Mouse (Mus musculus): ENCODE data around the gene Tubb4a. TPM values are rescaled to one million over a fixed set of nuclear protein-coding genes. Genes with fewer than 3 reads are reported as not detected.

Gene Tubb4a
- total RNA-seq, 2 experiments from 2014 or later, result 671 to 695 TPM

DNA sequence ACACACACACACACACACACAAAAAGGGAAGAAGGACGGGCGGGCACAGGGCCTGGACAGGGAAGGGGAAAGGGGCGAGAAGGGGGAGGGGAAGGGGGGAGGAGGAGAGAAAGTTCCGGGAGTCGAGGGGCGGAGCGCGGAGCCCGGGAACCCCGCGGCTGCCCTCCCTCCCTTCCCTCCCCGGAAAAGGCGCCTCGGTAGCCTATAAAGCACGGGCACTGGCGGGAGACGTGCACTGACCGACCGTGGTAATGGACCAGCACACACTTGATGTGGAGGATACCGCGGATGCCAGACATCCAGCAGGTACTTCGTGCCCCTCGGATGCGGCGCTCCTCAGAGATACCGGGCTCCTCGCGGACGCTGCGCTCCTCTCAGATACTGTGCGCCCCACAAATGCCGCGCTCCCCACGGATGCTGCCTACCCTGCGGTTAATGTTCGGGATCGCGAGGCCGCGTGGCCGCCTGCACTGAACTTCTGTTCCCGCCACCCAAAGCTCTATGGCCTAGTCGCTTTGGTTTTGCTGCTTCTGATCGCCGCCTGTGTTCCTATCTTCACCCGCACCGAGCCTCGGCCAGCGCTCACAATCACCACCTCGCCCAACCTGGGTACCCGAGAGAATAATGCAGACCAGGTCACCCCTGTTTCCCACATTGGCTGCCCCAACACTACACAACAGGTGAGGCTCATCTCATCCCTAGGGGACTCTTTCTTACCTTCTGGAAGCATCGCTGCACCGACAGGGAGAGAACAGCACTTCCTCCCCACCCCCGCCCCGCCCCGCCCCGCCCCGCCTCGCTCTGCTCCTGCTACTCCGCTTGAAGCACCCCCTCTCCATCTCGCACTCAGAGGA is 17.8 kb upstream of the Tubb4a start, which contains the start of gene Tnfsf9:
Gene Tnfsf9 (plus strand): TSS at position 145 of the 854 bp plus-strand sequence.
- no peak for DNase-seq (ENCODE audit: low spot score in 2 of 2)
- intact Hi-C loops (cut with DNase I), result no loop called here

DNA sequence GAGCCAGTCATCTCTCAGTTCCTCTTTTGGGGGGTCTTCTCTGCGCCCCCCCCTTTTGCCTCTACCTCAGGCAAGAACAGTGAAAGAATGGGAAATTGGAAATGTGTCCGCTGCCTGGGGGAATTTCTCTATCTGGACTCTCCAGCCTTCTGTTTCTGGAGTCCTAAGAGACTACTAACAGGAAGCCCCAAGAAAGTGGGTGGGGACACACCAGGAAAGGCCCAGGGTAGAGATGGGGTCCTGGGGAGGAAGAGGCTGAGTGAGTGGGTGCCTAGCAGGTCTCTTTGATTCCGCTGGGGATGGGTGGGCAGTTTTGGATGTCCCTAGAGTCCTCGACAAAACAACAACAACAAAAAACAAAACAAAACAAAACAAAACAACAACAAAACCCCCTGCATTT is 16.9 kb upstream of the Tubb4a start:
- DNase-seq (ENCODE audit: low spot score in 2 of 2), result no peak
- intact Hi-C loops (cut with DNase I), result no loop called here

DNA sequence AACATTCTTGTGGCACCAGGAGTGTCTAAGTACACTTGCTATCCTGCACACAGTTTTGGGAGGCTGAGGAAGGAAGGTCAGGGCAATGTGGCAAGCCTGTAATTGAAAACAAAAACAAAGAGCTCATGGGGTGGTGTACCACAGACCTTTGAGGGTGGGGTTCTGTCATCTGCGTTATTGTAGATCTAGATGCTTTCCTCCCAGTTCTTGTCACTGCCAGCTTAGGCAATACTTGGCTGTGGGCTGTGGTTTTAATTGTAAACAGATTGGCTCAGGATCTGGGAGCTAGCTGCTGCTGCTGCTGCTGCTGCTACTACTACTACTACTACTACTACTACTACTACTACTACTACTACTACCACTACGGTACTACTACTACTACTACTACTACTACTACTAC is 14.7 kb upstream of the Tubb4a start:
- intact Hi-C loops (cut with DNase I), result no loop called here
- no peak for DNase-seq (ENCODE audit: low spot score in 2 of 2)

DNA sequence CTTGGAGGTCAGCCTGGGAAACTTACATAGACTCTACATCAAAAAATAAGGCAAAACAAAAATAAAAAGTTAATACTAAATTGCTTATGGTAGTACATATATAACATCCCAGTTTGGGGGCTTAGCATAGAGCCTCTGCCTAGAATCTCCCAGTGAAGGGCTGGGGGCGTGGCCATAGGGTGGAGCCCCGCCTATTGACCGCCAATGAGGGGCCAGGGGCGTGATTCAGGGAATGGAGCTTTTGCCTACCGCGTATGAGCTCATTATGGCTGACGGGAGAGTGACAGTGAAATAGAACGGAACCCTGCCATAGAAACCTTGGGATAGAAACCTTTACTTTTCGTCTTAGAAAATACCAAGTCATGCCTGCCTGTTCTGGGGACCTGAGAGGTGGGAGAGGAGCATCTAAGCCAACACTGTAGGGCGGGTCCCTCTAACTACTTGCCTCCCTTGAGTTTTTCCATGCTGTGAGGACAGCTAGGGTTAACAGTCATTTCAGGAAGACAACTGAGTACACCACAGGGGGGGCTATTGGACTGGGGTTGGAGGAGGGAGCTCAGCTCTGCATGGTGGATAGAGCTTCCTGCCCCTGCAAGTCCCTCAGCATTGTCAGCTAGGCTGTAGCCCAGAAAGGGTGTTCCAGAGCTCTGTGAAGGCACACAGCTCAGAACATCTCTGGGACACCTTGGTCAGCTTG is 12.2 kb upstream of the Tubb4a start:
- intact Hi-C loops (cut with DNase I), result loop anchor here (5.0 kb wide), 2 partner anchors 178 to 238 kb away; partner anchors contain the start of gene Vav1
- no peak for DNase-seq (ENCODE audit: low spot score in 2 of 2)

DNA sequence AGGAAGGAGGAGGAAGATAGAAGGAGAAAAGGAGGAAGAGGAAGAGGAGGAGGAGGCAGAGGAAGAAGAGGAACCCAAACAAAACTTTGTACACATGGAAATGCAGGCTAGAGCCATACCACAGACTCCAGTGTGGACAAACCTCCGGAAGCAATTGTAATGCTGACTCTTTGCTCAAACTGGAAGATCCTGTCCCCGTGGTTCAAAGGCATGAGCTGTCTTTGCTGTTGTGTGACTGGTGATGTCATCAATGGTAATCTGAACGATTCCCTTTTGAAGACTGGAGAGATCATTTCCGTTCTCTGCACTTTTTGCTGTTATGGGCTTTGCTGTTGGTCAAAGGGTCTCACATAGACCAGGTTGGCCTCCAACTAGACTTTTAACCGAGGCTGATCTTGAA is 10.7 kb upstream of the Tubb4a start:
- intact Hi-C loops (cut with DNase I), result loop anchor here (5.0 kb wide), 2 partner anchors 179 to 239 kb away; partner anchors contain the start of gene Vav1
- DNase-seq (ENCODE audit: low spot score in 2 of 2), result no peak

DNA sequence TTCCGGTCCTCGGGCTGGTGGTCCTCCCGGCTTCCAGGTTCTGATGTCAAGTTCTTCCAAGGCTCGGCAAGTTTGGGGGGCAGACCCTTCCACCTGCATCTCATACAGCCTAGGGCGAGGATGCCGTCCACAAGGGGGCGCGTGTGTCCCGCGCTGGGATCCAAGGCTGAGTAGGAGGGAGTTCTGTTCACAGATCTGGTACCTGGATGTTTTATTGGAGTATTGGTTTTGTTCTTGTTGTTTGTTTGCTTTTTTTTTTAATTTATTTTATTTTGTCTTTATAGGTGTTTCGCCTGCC is 9.0 kb upstream of the Tubb4a start:
- intact Hi-C loops (cut with DNase I), result loop anchor here (1.0 to 5.0 kb wide), 3 partner anchors 71 to 241 kb away; partner anchors contain the start of gene Vav1
- peak; percentile 80 to 87 for DNase-seq (ENCODE audit: low spot score in 2 of 2)

DNA sequence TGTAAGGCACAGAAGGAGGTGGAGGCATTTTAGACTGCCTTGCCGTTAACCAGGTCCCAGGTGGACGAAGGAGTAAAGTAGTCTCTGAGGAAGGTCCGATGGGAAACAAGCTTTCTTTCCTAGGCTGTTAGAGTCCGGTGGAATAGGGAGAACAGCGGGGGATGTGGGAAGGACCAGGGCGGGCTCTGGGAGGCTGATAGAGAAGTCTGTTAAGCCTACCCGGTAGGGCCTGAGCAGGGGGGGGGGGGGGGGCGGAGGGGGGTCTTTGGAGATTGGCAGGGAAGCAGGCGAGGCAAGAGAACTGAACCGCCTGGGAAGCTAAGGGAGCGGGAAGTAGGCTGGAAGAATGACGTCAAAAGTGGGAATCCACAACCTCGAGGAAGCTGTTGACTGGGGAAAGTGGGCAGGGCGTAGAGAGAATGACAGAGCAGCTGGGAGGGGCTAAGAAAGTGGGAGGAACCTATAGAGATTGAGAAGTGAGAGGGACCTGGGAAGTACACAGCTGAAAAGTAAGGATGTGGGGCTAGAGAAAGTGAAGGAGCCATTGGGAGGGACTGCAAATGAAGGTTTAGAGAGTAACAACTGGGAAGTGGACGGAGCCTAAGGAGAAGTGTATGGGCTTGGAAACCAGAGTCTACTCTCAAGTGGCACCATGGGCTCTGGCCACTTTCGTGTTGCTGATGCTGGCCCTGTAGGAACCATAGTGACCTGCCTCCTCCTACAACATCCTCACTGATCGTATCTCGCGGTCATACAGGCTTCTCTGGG is 8.5 kb upstream of the Tubb4a start:
- no peak for DNase-seq (ENCODE audit: low spot score in 2 of 2)

DNA sequence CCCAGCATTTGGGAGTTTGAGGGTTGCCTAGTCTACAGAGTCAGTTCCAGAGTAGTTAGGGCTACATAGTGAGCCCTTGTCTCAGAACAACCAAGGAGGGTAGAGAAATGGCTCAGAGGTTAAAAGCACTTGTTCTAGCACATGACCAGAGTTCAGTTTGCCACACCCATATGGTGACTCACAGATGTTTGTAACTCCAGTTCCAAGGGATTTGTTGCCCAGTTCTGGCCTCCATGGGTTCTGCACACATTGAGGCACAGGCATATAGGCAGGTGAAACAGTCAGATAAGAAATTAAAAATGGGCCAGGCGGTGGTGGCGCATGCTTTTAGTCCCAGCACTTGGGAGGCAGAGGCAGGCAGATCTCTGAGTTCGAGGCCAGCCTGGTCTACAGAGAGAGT is 6.6 kb upstream of the Tubb4a start:
- no peak for DNase-seq (ENCODE audit: low spot score in 2 of 2)
- intact Hi-C loops (cut with DNase I), result no loop called here

More for the DNA sequence above, 8.5 kb upstream of the Tubb4a start:
- intact Hi-C loops (cut with DNase I), result loop anchor here (1.0 to 5.0 kb wide), 3 partner anchors 71 to 241 kb away; partner anchors contain the start of gene Vav1

DNA sequence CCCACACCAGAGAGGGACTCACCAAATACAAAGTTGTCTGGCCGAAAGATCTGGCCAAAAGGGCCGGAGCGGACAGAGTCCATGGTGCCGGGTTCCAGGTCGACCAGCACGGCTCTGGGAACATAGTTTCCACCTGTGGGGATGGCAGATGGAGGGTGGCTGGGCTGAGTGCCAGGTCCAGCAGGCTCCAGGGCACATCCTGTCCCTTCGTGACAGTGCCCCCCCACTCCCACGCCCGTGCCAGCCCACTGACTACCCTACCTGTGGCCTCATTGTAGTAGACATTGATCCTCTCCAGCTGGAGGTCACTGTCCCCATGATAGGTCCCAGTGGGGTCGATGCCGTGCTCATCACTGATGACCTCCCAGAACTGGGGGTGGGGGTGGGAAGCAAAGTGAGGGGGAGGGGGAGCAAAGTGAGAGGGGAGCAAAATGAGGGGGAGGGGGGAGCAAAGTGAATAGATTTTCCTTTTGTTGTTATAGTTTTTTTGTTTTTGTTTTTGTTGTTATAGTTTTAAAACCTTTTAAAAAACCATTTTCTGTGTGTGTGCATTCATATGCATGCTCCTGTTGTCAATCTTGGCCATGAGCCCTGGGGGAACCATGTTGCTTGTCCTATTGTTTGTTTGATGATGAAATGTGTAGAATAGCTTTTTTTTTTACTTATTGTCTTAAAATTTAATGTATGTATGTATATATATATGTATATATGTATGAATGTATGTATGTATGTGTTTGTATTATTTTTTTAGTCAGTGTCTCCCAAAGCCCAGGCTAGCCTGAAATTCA is 1.4 kb downstream of the Tubb4a start:
- intact Hi-C loops (cut with DNase I), result no loop called here
- peak in 1 of 2 experiments; percentile 35 for DNase-seq (ENCODE audit: low spot score in 2 of 2)

DNA sequence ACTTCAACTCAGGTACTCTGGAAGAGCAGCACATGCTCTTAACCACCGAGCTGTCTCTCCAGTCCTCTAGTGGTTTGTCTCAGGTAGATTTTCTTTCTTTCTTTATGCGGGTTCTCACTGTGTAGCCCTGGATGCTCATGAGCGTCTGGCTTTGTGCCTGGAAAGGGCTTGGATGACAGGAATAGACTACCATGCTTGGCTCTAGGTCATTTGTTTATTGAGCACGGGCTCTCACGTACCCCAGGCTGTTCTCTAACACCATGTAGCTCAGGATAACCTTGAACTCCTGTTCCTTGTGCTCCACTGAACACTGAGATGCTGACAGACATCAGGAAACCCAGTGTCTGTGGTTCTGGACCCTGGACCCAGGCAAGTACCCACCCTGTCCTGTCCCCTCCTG is 5.1 kb downstream of the Tubb4a start:
- no peak for DNase-seq (ENCODE audit: low spot score in 2 of 2)
- intact Hi-C loops (cut with DNase I), result no loop called here

DNA sequence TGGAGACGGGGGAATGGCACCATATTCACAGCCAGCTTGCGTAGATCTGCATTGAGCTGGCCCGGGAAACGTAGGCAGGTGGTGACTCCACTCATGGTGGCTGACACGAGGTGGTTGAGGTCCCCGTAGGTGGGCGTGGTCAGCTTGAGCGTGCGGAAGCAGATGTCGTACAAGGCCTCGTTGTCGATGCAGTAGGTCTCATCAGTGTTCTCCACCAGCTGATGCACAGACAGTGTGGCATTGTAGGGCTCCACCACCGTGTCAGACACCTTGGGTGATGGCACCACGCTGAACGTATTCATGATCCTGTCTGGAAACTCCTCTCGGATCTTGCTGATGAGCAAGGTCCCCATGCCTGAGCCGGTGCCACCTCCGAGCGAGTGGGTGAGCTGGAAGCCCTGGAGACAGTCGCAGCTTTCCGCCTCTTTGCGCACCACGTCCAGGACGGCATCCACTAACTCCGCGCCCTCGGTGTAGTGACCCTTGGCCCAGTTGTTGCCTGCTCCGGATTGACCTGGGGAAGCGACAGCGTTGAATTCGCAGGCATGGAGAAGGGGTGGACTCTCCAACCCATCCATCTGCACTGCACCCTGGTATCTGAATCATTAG is 6.2 kb downstream of the Tubb4a start:
- intact Hi-C loops (cut with DNase I), result no loop called here
- no peak for DNase-seq (ENCODE audit: low spot score in 2 of 2)

DNA sequence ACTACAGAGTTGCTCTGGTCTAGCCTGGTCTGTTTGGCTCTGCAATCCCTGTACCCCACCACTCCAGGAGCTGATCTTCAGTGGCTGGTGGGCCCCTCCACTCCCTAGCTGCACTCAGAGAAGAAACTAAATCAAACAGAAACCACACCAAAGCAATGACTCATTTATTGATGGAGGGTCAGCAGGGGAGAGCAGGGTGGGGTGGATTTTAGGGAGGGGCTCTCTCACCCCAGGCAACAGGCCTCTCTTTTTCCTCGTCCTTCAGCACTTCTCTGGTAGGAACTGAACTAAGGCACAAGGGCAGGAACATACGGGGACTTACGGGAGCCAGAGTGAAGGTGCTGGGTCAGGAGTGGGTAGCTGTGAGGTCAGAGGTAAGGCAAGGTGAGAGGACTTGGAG is 7.7 kb downstream of the Tubb4a start:
- DNase-seq (ENCODE audit: low spot score in 2 of 2), result no peak
- intact Hi-C loops (cut with DNase I), result no loop called here

DNA sequence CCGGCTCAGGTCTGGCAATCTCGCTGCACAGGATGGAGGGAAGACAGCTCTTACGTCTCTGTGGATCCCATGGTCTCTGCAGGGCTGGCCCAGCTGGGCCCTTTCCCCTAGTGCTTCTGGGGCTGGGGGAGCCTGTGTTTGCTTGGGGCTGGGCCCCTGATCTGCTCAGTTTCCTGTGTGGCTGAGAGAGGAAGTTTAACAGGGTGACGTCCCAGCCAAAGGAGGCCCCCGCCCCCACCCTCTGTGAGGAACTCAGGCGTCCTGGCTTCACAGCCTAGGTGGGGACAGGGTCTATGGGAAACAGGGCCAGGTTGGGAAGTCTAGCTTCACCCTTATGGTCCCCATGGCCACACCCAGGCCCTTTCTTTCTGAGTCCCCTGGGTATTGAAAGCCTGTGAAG is 9.2 kb downstream of the Tubb4a start, which contains the start of gene Dennd1c:
Gene Dennd1c (minus strand): TSS at position 179 of the 400 bp plus-strand sequence.
- intact Hi-C loops (cut with DNase I), result no loop called here
- DNase-seq (ENCODE audit: low spot score in 2 of 2), result no peak

DNA sequence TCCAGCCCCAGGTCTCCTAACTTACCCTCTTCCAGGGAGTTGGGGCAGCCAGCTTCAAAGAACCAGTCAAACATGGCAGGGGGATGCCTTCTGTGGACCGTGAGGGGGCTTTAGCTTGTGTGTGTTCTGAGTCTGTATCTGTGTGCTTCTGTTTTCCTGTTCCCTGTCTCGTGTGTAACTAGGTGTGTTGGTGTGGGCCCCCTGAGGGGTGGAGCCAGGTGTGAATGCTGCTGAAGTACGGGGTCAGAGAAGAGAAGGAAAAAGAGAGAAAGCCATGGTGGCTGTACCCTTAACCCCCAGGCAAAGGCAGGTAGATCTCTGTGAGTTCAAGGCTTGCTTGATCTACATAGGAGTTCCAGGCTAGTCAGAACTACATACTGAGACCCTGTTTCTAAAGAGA is 10.7 kb downstream of the Tubb4a start:
- intact Hi-C loops (cut with DNase I), result no loop called here
- DNase-seq (ENCODE audit: low spot score in 2 of 2), result no peak

DNA sequence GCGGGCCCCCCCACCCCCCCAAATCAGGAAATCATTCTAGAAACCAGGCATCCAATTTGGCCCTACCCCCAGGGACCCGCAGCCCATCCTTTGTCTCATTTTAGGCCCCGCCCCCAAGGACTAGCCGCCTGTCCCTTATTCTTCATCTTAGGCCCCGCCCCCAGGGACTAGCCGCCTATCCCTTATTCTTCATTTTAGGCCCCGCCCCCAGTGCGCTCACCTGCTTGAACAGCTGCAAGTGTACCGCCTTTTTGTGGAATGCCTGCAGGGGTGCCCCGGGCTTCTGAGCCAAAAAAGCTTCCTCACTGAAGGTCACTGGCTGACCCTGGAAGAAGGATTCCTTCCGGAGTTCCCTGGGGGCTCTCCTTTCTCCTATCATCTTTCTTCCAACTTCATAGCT is 16.9 kb downstream of the Tubb4a start:
- intact Hi-C loops (cut with DNase I), result no loop called here
- DNase-seq (ENCODE audit: low spot score in 2 of 2), result no peak

DNA sequence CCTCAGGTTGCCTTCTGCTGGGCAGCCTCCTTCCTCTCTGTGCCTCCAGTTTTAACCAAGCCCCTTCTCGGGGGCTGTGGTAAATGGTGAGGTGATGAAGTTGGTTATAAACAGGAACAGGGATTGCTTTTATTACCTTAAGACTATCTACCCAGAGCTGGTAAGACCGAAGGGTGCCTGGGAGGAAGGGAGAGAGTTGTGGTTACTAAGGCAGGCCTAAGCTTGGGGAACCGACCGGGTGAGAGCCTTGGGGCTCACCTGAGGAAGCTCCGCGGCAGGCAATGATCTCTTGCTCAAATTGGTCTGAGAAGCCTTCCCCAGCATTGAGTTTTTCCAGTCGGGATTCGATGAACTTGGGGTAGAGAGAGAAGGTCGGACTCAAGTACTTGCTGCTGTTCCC is 17.3 kb downstream of the Tubb4a start:
- intact Hi-C loops (cut with DNase I), result no loop called here
- no peak for DNase-seq (ENCODE audit: low spot score in 2 of 2)

DNA sequence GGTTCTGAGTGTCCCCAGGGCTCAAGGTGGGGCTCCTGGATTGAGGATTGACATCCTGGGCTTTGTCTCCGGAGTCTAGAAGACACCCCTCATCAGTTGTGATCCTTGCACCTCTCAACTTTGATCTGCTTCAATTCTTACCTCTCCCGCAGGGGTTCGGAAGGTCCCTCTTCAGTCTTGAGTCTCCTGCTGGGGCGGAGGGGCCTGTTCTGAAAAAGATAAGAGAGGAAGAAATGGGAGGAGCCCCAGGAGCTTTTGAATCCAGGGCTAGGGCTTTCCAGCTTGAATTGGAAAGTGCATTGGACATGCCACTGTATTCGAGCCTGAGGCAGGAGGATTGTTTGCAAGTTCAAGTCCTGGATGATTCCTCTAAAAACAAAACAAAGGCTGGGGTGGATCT is 20.7 kb downstream of the Tubb4a start:
- intact Hi-C loops (cut with DNase I), result no loop called here

DNA sequence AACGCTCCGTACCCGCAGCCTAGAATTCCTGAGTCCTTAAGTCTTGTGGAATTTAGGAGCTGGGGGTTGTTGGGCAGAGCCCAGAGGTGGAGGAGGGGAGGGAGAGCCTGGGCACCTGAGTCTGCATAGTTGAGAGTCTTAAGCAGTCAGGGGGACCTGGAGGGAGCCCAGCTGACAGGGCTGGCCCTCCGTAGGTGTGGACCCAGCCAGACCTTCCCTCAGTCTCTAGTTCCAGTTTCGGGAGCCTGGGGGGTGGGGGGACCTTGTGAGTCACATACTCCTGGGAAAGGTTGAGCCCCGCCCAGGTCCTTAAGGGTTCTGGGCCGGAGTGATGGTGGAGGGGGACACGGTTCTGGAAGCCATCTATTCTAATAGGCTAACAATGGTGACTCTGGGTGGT is 24.6 kb downstream of the Tubb4a start:
- no peak for DNase-seq (ENCODE audit: low spot score in 2 of 2)
- intact Hi-C loops (cut with DNase I), result no loop called here

More for the DNA sequence above, 20.7 kb downstream of the Tubb4a start:
- no peak for DNase-seq (ENCODE audit: low spot score in 2 of 2)

DNA sequence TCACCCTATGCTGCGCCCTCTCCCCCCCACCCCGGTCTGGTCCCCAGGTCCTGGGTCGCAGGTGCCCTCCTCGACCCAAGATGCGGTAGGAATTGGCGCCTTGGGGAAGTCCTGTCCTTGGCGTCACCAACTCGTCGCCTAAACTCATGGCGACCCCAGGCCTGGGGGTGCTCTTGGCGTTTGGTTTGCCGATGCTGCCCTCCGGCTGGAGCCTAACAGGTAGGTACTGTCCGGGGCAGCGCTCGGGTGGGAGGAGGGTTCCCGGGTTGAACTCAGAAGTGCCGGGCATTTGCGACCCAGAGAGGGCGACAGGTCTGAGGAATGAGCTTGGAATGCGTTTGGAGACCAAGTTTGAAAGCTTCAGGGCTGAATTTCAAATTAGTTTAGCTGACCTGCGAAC is 25.0 kb downstream of the Tubb4a start:
- intact Hi-C loops (cut with DNase I), result no loop called here
- DNase-seq (ENCODE audit: low spot score in 2 of 2), result no peak

Data from left cerebral cortex, postnatal 14 days (tissue).